Mouse (Mus musculus): ENCODE data around the gene Sst. TPM values are rescaled to one million over a fixed set of nuclear protein-coding genes. Genes with fewer than 3 reads are reported as not detected.

Gene Sst
- total and polyA plus RNA-seq, 3 experiments, result not detected

DNA sequence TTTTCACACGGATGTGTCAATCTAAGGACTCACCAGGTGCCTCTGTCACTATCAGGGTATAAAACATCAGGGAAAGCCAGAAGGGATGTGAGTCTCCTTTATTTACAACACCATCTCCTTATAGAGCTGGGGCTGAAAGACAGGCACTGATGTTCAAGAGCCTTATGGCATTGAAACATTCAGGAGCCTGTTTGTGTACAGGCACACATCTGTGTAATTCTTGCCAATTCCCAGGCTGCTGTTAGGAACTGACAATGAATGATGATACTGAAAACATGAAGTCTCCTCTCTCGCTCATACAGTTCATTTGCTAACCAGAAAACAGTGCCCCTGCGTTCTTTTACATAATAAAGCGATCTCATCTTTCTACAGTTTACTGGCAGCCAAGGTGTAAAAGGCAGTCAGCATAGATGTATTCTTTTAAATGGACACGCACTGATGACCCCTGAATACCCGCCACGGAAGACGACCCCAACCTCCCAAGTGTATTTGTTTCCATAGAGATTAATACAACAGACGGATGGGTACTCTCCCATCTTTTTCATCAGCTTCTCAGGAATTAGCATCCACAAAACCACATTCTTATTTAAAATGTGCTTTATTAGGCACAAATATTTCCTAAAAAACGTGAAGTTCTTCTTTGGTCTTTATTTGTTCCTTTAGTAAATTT is 2.7 kb downstream of the Sst start:
- H3K36me3 ChIP-seq (ENCODE audit: control insufficient read depth in 1 of 2, insufficient read depth in 2 of 2, low read length in 2 of 2), result no peaks in the 10 kb centered on the region
- no peak overlapping the region for H3K9ac ChIP-seq (ENCODE audit: control insufficient read depth, low read depth, low read length, poor library complexity, severe bottlenecking)
- H3K4me3 ChIP-seq (ENCODE audit: control insufficient read depth in 1 of 2, insufficient read depth in 1 of 2, low read depth in 2 of 2, low read length in 2 of 2), result no peak overlapping the region
- no peak overlapping the region for H3K27ac ChIP-seq (ENCODE audit: control insufficient read depth, low read depth, low read length)
- no peaks in the 10 kb centered on the region for H3K79me2 ChIP-seq (ENCODE audit: control insufficient read depth, insufficient read depth, low read length, poor library complexity)
- DNase-seq (ENCODE audit: low read depth, low spot score), result no peak
- TF ChIP-seq ZMIZ1 (IDR thresholded peaks at IDR 0.05; ENCODE audit: low read depth, low read length), result no peak
- no peak for TF ChIP-seq NRF1 (IDR thresholded peaks at IDR 0.05; ENCODE audit: insufficient read depth, low read depth, low read length, poor library complexity, severe bottlenecking)
- no peak for TF ChIP-seq EP300 (IDR thresholded peaks at IDR 0.05; ENCODE audit: low read depth in 1 of 2, low read length in 2 of 2)
- no peak for TF ChIP-seq TBP (IDR thresholded peaks at IDR 0.05; ENCODE audit: low read depth, low read length)
- TF ChIP-seq POLR2AphosphoS5 (IDR thresholded peaks at IDR 0.05; ENCODE audit: borderline replicate concordance, low read depth, low read length), result no peak
- TF ChIP-seq ZC3H11A (IDR thresholded peaks at IDR 0.05; ENCODE audit: low read depth, low read length), result no peak
- no peak for TF ChIP-seq MAFK (IDR thresholded peaks at IDR 0.05; ENCODE audit: borderline replicate concordance, low read depth, low read length)
- no peak for TF ChIP-seq POLR2A (IDR thresholded peaks at IDR 0.05; ENCODE audit: control insufficient read depth in 1 of 2, insufficient read depth in 1 of 2, low read depth in 1 of 2, low read length in 2 of 2, poor library complexity in 1 of 2)
- no peak for TF ChIP-seq MYC (IDR thresholded peaks at IDR 0.05; ENCODE audit: low read depth, low read length)
- TF ChIP-seq USF2 (IDR thresholded peaks at IDR 0.05; ENCODE audit: borderline replicate concordance in 1 of 2, insufficient read depth in 1 of 2, low read depth in 1 of 2, low read length in 2 of 2), result no peak
- no peak for TF ChIP-seq BHLHE40 (IDR thresholded peaks at IDR 0.05; ENCODE audit: borderline replicate concordance, low read depth, low read length)
- no peak for TF ChIP-seq E2F4 (IDR thresholded peaks at IDR 0.05; ENCODE audit: borderline replicate concordance, low read depth, low read length)
- no peaks in the 10 kb centered on the region for H3K4me1 ChIP-seq (ENCODE audit: control insufficient read depth in 1 of 2, insufficient read depth in 2 of 2, low read length in 2 of 2)
- no peaks in the 10 kb centered on the region for H3K9me3 ChIP-seq (replicated peaks; ENCODE audit: insufficient read depth, low read length)
- H3K27me3 ChIP-seq (ENCODE audit: control insufficient read depth in 1 of 2, insufficient read depth in 2 of 2, low read length in 2 of 2), result no peaks in the 10 kb centered on the region

DNA sequence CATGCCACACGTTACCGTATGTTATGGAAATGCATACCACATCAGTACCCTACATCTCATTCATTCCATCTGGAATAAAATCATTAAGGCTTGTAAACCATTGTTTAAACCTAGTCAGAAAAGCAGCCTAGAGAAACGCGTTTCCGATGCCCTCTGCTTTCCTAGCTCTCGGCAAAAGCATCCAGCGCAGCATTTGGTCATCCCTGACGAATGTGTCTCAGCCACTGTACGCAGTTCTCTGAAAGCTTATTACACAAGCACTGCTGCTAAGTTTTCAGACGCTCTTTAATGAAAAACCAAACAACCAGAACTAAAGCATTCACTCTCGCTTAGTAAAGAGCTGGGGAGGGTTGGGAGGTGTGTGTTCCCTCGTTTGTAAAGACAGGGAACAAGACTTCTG is 5.7 kb downstream of the Sst start:
- H3K27me3 ChIP-seq (ENCODE audit: control insufficient read depth in 1 of 2, insufficient read depth in 2 of 2, low read length in 2 of 2), result no peaks in the 10 kb centered on the region
- no peaks in the 10 kb centered on the region for H3K79me2 ChIP-seq (ENCODE audit: control insufficient read depth, insufficient read depth, low read length, poor library complexity)
- no peak for TF ChIP-seq TAL1 (IDR thresholded peaks at IDR 0.05; ENCODE audit: low read length)
- no peak for TF ChIP-seq MYB (IDR thresholded peaks at IDR 0.05; ENCODE audit: low read depth, low read length)
- no peak for TF ChIP-seq USF2 (IDR thresholded peaks at IDR 0.05; ENCODE audit: borderline replicate concordance in 1 of 2, insufficient read depth in 1 of 2, low read depth in 1 of 2, low read length in 2 of 2)
- TF ChIP-seq UBTF (IDR thresholded peaks at IDR 0.05; ENCODE audit: borderline replicate concordance, insufficient read depth, low read depth, low read length), result no peak
- no peak for TF ChIP-seq MXI1 (IDR thresholded peaks at IDR 0.05; ENCODE audit: low read depth, low read length)
- TF ChIP-seq POLR2AphosphoS5 (IDR thresholded peaks at IDR 0.05; ENCODE audit: borderline replicate concordance, low read depth, low read length), result no peak
- TF ChIP-seq TBP (IDR thresholded peaks at IDR 0.05; ENCODE audit: low read depth, low read length), result no peak
- TF ChIP-seq JUND (IDR thresholded peaks at IDR 0.05; ENCODE audit: low read depth, low read length), result no peak
- no peak for TF ChIP-seq SMC3 (IDR thresholded peaks at IDR 0.05; ENCODE audit: low read depth, low read length)
- TF ChIP-seq MYC (IDR thresholded peaks at IDR 0.05; ENCODE audit: low read depth, low read length), result no peak
- no peak for TF ChIP-seq KAT2A (conservative IDR thresholded peaks at IDR 0.05; ENCODE audit: low read depth, low read length)
- no peak for TF ChIP-seq RCOR1 (IDR thresholded peaks at IDR 0.05; ENCODE audit: low read depth, low read length)
- no peak for TF ChIP-seq BHLHE40 (IDR thresholded peaks at IDR 0.05; ENCODE audit: borderline replicate concordance, low read depth, low read length)
- no peak overlapping the region for H3K9ac ChIP-seq (ENCODE audit: control insufficient read depth, low read depth, low read length, poor library complexity, severe bottlenecking)
- H3K36me3 ChIP-seq (ENCODE audit: control insufficient read depth in 1 of 2, insufficient read depth in 2 of 2, low read length in 2 of 2), result no peaks in the 10 kb centered on the region
- DNase-seq (ENCODE audit: low read depth, low spot score), result no peak
- H3K27ac ChIP-seq (ENCODE audit: control insufficient read depth, low read depth, low read length), result no peak overlapping the region
- H3K4me3 ChIP-seq (ENCODE audit: control insufficient read depth in 1 of 2, insufficient read depth in 1 of 2, low read depth in 2 of 2, low read length in 2 of 2), result no peak overlapping the region
- no peaks in the 10 kb centered on the region for H3K4me1 ChIP-seq (ENCODE audit: control insufficient read depth in 1 of 2, insufficient read depth in 2 of 2, low read length in 2 of 2)
- no peaks in the 10 kb centered on the region for H3K9me3 ChIP-seq (replicated peaks; ENCODE audit: insufficient read depth, low read length)
